Mouse (Mus musculus) forebrain, embryonic 16.5 days (tissue): ENCODE data around the gene Atxn1. TPM values are rescaled to one million over a fixed set of nuclear protein-coding genes. Genes with fewer than 3 reads are reported as not detected.
A peak's percentile ranks its signal among the peaks of the same experiment; 100 is the strongest.

ENCODE experiments used
- ATAC-seq: fragments of 200-750 bp; cut with Nextera tagmentation; 2 replicates; pipeline ENCODE4 v1.8.0; 2017; ENCODE audit warnings: mild to moderate bottlenecking, moderate library complexity
- H3K27ac ChIP-seq: fragments of 300-500 bp; sonication (generic); 2 replicates; pipeline ENCODE4 v1.5.1; 2014; ENCODE audit warnings: low read length, control low read depth
- H3K27me3 ChIP-seq: fragments of 300-500 bp; sonication (generic); replicated peaks from 2 replicates; pipeline ENCODE4 v1.6.1; 2014; ENCODE audit warnings: low read length; ENCODE audit not compliant: control insufficient read depth, insufficient read depth
- H3K36me3 ChIP-seq: fragments of 300-500 bp; sonication (generic); 2 replicates; pipeline ENCODE4 v1.6.1; 2014; ENCODE audit not compliant: control insufficient read depth, insufficient read depth
- H3K4me1 ChIP-seq: fragments of 300-500 bp; sonication (generic); replicated peaks from 2 replicates; pipeline ENCODE4 v1.6.1; 2014; ENCODE audit warnings: low read length; ENCODE audit not compliant: control insufficient read depth, insufficient read depth
- H3K4me2 ChIP-seq: fragments of 300-500 bp; sonication (generic); 2 replicates; pipeline ENCODE4 v1.6.1; 2014; ENCODE audit warnings: mild to moderate bottlenecking, low read length, control low read depth
- H3K4me3 ChIP-seq: fragments of 300-500 bp; sonication (generic); replicated peaks from 2 replicates; pipeline ENCODE4 v1.5.1; 2014; ENCODE audit warnings: mild to moderate bottlenecking, low read length, control low read depth
- H3K9ac ChIP-seq: fragments of 300-500 bp; sonication (generic); replicated peaks from 2 replicates; pipeline ENCODE4 v1.6.1; 2014; ENCODE audit warnings: low read depth, low read length, control low read depth
- H3K9me3 ChIP-seq: fragments of 300-500 bp; sonication (generic); 2 replicates; pipeline ENCODE4 v1.6.1; 2016; ENCODE audit warnings: low read length; ENCODE audit not compliant: control insufficient read depth
- WGBS: fragments of 180-500 bp; shearing (Covaris S2); extraction: QIAGEN DNeasy Blood & Tissue Kit; methylation state at CpG from one replicate; pipeline ENCODE4 v1.1.7; 2014; 5-methylcytosine and 5-hydroxymethylcytosine counted together
- polyA plus RNA-seq: library from polyadenylated mRNA; unstranded; fragments of >200 nt; fragmentation: Nextera tagmentation; extraction: Ambion mirVana; gene quantifications from 2 replicates; pipeline ENCODE4 v1.2.1, GENCODE M21; 2015

Gene Atxn1
- polyA plus RNA-seq, 1 experiment from 2014 or later = 15.3 TPM

DNA sequence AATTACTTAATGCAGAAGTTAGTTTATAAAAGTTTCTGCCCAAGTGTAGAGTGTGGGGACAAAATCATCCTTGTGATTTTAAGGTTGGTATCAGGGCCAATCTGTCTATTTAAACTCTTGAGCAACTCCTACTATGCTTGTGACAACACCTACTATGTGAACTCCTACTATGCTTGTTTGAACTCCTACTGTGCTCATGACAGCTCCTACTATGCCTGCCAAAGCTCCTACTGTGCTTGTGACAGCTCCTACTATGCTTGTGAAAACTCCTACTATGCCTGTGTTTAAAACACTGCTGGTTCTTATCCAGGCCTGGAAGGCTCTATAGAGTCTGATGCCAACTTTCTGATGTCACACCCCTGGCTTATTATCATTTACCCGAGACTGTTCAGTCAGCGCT lies 292.2 kb downstream of the Atxn1 start:
- Histone ChIP-seq H3K4me2 (no peak overlapping the region), H3K27ac (no peak overlapping the region), H3K9ac (no peak overlapping the region), H3K4me3 (no peak overlapping the region), H3K9me3 (no peaks in the 10 kb centered on the region), H3K27me3 (no peaks in the 10 kb centered on the region), H3K36me3 (no peaks in the 10 kb centered on the region), H3K4me1 (no peaks in the 10 kb centered on the region; the same call in 1 of the 2 replicates)
- no peak for ATAC-seq
- 43% methylated on average over 2 of the region's 2 CpGs for WGBS

DNA sequence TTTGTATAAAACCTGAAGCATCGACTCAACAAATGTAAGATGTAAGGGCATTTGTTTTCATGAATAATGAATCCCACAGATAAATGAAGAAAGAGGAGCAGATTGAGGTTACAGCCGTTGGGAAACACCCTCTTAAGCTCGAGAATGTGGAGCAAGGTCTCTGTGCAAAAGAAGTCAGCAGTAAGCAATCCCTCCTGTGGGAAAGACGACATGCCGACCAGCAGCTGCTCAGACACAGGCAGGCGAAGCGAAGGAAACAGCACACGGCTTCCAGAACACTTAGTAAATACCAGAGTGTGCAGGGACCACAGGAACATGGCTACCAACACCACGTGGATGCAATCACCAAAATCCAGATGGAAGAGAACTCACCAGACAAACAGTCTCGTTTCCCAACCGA lies 294.8 kb downstream of the Atxn1 start:
- Histone ChIP-seq H3K36me3 (no peaks in the 10 kb centered on the region), H3K9me3 (no peaks in the 10 kb centered on the region), H3K27ac (no peak overlapping the region), H3K4me1 (no peaks in the 10 kb centered on the region), H3K9ac (no peak overlapping the region), H3K27me3 (no peaks in the 10 kb centered on the region), H3K4me3 (no peak overlapping the region), H3K4me2 (no peak overlapping the region)
- 80% methylated on average over 11 of the region's 11 CpGs for WGBS
- no peak for ATAC-seq

DNA sequence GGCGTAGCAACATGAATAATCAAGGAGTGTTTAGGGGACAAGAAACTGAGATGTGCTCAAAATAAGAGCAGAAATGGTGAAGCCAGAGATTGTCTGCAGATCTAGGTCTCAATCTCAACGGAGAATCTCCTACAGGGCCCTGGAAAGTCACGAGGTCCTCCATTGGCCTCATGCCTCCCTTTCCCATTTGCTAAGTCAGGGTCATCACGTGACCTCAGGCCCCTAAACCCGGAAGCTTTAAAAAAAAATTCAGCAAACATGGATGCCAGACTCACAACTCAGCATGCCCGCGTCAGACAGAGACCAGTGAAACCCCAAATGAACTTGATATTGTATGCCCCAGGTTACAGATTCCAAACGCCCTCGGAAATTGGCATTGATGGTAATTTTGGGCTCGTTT lies 302.0 kb downstream of the Atxn1 start:
- Histone ChIP-seq H3K9ac (no peak overlapping the region), H3K36me3 (no peaks in the 10 kb centered on the region), H3K4me2 (no peak overlapping the region), H3K27me3 (no peaks in the 10 kb centered on the region), H3K9me3 (no peaks in the 10 kb centered on the region), H3K4me1 (peaks cover 24% of the 10 kb centered on the region), H3K27ac (no peak overlapping the region), H3K4me3 (no peak overlapping the region)
- 90% methylated on average over 10 of the region's 10 CpGs for WGBS
- no peak for ATAC-seq

DNA sequence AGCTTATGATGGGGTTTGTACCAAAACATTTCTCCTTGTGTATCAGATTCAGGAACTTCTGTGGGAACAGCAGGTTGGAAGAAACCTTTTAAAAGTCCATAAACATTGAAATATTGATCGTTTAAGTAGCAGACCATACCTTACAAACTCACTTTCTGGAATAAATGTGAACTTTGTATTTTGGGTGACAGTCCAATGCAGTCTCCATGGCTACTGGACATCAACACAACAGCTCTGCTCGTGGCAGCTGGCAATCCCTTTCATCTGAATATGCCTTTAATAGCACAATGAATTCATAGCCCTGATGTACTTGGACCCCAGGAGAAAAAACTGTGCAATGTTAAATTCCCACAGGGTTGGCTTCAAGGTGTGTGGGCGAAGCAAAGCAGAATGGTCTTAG lies 302.6 kb downstream of the Atxn1 start:
- no peak for ATAC-seq

DNA sequence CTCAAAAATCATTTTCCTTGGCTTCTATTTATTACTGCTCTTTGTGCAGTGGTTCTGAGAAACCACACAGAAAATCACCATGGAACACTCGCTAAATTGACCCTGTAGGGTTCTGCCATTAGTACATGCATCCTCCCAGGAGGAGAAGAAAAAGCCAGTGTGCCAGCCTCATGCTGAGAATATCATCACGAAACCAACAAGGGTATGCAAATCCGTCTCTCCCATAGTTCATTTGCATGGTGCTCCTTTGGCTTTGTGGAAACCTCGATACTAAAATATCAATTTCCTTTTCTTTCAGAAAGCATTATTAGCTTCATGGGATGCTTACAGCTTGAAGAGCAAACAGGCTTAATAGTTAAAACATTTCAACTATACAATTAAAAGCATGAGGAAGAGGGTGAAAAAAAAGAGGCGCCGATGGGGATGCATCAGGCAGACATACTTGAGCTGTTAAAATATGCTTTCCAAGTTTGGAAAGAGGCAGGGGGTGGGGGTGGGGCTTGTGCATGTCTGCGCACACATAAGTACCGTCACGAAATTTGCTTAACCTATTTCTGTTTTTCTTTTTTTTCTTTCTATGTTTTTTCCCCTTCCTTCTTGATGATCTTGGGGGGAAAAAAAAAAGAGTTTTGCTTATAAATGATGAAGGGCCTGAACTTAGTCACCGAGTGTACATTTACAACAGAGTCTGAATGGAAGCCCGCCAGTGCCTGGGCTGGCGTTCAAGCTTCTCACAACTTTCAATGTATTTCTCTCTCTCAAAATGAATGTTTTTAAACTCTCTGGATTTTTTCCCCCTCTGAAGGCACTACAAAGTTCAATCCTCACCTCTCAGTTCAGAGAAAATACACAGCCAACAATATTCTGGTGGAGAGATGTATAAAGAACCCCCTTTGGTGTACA lies 303.3 kb downstream of the Atxn1 start:
- Histone ChIP-seq H3K27me3 (no peaks in the 10 kb centered on the region), H3K4me2 (peak overlapping the region; percentile 16; the same call in 1 of the 2 replicates), H3K4me3 (no peak overlapping the region), H3K9me3 (no peaks in the 10 kb centered on the region), H3K36me3 (no peaks in the 10 kb centered on the region), H3K9ac (no peak overlapping the region), H3K4me1 (peaks cover 24% of the 10 kb centered on the region), H3K27ac (peak overlapping the region; percentile 33; the same call in 1 of the 2 replicates)
- 44% methylated on average over 12 of the region's 12 CpGs for WGBS
- ATAC-seq = peak; percentile 55; the same call in 1 of the 2 replicates

More for the DNA sequence above, 302.6 kb downstream of the Atxn1 start:
- no peak overlapping the region for H3K4me3 ChIP-seq
- no peak overlapping the region for H3K4me2 ChIP-seq
- WGBS = 50% methylated on average over 3 of the region's 3 CpGs
- H3K4me1 ChIP-seq = peaks cover 24% of the 10 kb centered on the region
- no peaks in the 10 kb centered on the region for H3K27me3 ChIP-seq
- H3K9ac ChIP-seq = no peak overlapping the region
- no peak overlapping the region for H3K27ac ChIP-seq
- H3K36me3 ChIP-seq = no peaks in the 10 kb centered on the region
- H3K9me3 ChIP-seq = no peaks in the 10 kb centered on the region

DNA sequence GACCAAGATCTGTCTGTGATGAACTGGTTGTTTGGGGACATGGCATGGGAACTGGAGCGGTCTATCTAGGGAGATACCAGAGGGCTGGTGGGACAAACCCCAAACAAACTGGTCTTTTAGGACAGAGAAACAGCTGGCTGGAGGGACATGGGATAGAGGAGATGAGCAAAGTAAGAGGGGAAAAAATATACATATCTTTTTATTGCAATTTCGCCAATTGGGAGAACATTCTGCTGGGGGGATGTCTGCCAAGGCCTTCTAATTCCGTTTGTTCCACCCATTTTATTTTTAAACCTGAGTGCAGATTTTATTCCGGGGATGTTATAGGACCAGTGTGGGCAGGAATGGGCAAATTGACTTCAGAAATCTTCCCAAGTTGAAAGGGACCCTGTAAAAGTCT lies 305.0 kb downstream of the Atxn1 start:
- 74% methylated on average over 4 of the region's 4 CpGs for WGBS
- Histone ChIP-seq H3K27me3 (no peaks in the 10 kb centered on the region), H3K9me3 (no peaks in the 10 kb centered on the region), H3K4me1 (peaks cover 24% of the 10 kb centered on the region), H3K9ac (no peak overlapping the region), H3K36me3 (no peaks in the 10 kb centered on the region), H3K27ac (no peak overlapping the region), H3K4me3 (no peak overlapping the region), H3K4me2 (no peak overlapping the region)
- no peak for ATAC-seq

DNA sequence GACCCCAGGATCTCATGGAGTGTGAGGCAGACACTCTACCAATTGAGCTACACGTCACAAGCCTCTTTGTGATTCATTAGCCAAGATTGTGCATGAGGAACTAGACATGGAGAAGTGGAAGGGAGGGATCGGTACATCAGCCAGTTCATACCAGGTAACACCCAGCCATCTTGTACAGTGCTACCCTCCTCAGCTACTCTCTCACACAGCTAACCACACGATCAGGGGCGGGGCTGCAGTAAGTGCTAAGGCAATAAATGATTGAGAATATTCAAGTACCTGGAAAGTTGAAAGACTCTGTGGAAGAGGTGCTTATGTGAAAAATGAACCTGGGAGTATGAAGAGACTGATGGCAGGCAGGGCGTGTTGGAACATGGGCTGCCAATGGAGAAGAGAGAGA lies 306.5 kb downstream of the Atxn1 start:
- H3K9me3 ChIP-seq = no peaks in the 10 kb centered on the region
- H3K36me3 ChIP-seq = no peaks in the 10 kb centered on the region
- H3K4me1 ChIP-seq = peaks cover 24% of the 10 kb centered on the region
- H3K9ac ChIP-seq = no peak overlapping the region
- ATAC-seq = no peak
- no peaks in the 10 kb centered on the region for H3K27me3 ChIP-seq
- no peak overlapping the region for H3K4me3 ChIP-seq
- H3K27ac ChIP-seq = no peak overlapping the region
- H3K4me2 ChIP-seq = no peak overlapping the region
- WGBS = 94% methylated on average over 5 of the region's 5 CpGs

DNA sequence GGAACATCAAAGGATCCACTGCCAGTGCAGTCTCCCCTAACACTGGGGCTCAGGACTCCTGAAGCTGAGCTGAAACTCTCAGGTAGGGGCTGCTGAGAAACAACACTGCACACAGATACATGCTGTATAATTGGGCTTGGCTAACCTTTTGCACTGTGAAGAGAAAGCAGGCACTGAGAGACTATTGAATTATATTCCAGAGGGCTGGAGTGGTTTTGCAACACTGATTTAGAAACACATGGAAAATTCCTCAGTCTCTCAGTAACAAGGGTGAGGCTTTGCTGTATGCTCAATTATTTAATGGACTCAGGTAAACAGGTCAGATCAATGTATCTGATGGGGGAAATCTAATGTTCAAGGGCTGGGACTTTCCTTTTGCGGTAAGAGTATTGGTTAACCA lies 307.6 kb downstream of the Atxn1 start:
- no peak overlapping the region for H3K9ac ChIP-seq
- H3K4me1 ChIP-seq = peaks cover 22% of the 10 kb centered on the region
- 100% methylated on average over 1 of the region's 1 CpGs for WGBS
- H3K4me3 ChIP-seq = no peak overlapping the region
- ATAC-seq = no peak
- no peaks in the 10 kb centered on the region for H3K36me3 ChIP-seq
- no peaks in the 10 kb centered on the region for H3K9me3 ChIP-seq
- no peak overlapping the region for H3K27ac ChIP-seq
- no peak overlapping the region for H3K4me2 ChIP-seq
- no peaks in the 10 kb centered on the region for H3K27me3 ChIP-seq

DNA sequence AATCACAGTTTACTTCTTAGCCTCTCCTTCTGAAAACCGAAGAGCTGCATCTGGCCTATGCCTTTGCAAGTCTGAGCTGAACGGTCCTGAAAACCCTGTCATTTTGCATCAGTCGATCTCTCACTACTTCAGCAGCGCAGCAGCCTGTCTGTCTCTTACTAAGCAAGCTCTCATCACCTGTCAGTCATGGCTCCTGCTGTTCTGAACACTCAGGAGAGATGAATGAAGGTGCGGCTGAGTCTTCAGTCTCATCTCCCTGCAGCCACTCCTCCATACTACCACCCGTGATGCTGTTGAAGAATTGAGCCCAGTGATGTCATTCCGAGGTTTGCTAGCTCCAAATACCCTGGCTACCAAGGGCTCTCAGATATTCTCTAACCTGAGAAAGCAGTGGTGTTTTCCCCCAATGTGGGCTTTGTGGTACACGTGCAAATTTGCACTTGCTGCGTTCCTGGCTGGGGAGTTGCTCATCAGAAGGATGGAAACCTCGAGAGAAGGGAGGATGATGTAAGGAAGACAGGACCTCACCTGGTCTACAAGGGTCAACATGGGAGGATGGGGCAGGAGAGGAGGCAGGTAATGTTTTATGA lies 313.1 kb downstream of the Atxn1 start:
- WGBS = 75% methylated on average over 10 of the region's 10 CpGs
- Histone ChIP-seq H3K4me2 (no peak overlapping the region), H3K27ac (no peak overlapping the region), H3K9ac (no peak overlapping the region), H3K4me1 (peaks cover 6% of the 10 kb centered on the region; the same call in 1 of the 2 replicates), H3K27me3 (no peaks in the 10 kb centered on the region), H3K36me3 (no peaks in the 10 kb centered on the region), H3K4me3 (no peak overlapping the region), H3K9me3 (no peaks in the 10 kb centered on the region)
- ATAC-seq = peak; percentile 62
